Mouse (Mus musculus): ENCODE measurements around the gene Txnip. TPM values are rescaled to one million over a fixed set of nuclear protein-coding genes. Genes with fewer than 3 reads are reported as not detected.

Txnip gene
- polyA plus RNA-seq, 1 experiment = 719 TPM

DNA sequence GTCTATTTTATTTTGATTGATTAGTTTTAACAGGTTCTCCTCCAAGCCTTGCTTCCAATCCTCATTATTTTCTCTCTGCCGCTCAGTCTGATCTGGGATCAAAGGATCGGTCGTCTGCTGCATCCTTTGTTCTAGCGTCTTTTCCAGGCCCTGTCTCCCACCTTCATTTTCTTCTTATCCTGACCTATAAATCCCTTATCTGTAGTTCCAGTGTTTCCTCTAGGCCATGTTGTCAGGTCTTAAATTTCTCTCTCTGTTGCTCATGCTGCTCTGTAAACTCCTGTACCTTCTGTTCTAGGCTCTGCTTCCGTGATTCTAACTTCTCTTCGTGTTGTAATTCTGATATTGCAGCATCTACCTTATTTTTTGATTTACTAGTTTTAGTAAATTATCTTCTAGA, 17.0 kb upstream of the Txnip start:
- H3K27me3 ChIP-seq (ENCODE audit: control insufficient read depth, insufficient read depth, low read length) = no peaks in the 10 kb centered on the region
- no peak for TF ChIP-seq POLR2A (IDR thresholded peaks at IDR 0.05; ENCODE audit: control insufficient read depth, extremely low read depth, insufficient read depth, low read length, poor library complexity)
- no peak for TF ChIP-seq CTCF (IDR thresholded peaks at IDR 0.05; ENCODE audit: borderline replicate concordance, control insufficient read depth, extremely low read depth, insufficient read depth, low read length, poor library complexity)
- no peak for DNase-seq
- 80% methylated on average over 6 of the region's 6 CpGs for WGBS
- H3K4me1 ChIP-seq (replicated peaks; ENCODE audit: control insufficient read depth, insufficient read depth, low read length) = no peaks in the 10 kb centered on the region
- no peaks in the 10 kb centered on the region for H3K36me3 ChIP-seq (ENCODE audit: control insufficient read depth, insufficient read depth, low read length)
- H3K27ac ChIP-seq (ENCODE audit: control insufficient read depth, insufficient read depth, low read length) = no peak overlapping the region
- no peak overlapping the region for H3K4me3 ChIP-seq (ENCODE audit: control insufficient read depth, insufficient read depth, low read length)

DNA sequence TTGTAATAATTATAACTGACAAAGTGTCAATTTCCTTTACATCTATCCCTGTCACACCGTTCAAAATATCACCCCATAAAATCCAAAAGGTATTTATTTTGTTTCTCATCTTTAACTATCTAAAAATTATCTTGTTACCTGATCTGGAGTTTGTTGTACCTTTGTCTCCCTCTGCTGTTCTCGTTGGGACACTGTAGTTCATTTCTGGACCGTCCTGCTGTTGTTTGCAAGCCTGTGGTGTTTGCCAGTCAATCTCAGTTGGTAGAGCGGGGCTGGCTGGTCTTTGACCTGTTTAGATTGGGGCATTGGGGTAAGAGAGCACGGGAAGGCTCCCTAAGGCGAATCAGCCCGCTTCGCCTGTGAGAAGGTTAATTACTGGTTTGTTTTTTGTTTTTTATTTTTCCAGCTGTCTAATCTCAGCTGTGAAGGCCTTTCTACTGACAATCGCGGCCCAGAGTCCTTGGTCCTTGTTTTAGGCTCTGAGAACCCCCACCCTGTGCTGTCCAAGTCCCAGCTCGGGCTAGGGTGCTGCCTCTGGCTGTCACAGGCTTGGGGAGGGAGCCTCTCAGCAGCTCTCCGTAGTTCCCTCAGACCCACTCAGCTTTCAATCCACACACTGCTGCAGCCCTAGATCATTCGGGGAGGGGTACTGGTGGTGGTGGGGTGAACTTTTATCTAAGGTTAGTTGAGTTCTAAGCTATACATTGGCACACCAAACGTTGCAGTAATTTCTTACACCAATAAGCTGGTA, 16.3 kb upstream of the Txnip start:
- no peak for DNase-seq
- TF ChIP-seq POLR2A (IDR thresholded peaks at IDR 0.05; ENCODE audit: control insufficient read depth, extremely low read depth, insufficient read depth, low read length, poor library complexity) (no peak), CTCF (IDR thresholded peaks at IDR 0.05; ENCODE audit: borderline replicate concordance, control insufficient read depth, extremely low read depth, insufficient read depth, low read length, poor library complexity) (no peak)
- Histone ChIP-seq H3K27me3 (ENCODE audit: control insufficient read depth, insufficient read depth, low read length) (no peaks in the 10 kb centered on the region), H3K4me3 (ENCODE audit: control insufficient read depth, insufficient read depth, low read length) (no peak overlapping the region), H3K4me1 (replicated peaks; ENCODE audit: control insufficient read depth, insufficient read depth, low read length) (no peaks in the 10 kb centered on the region), H3K27ac (ENCODE audit: control insufficient read depth, insufficient read depth, low read length) (no peak overlapping the region), H3K36me3 (ENCODE audit: control insufficient read depth, insufficient read depth, low read length) (no peaks in the 10 kb centered on the region)
- 59% methylated on average over 14 of the region's 14 CpGs for whole genome bisulfite sequencing

DNA sequence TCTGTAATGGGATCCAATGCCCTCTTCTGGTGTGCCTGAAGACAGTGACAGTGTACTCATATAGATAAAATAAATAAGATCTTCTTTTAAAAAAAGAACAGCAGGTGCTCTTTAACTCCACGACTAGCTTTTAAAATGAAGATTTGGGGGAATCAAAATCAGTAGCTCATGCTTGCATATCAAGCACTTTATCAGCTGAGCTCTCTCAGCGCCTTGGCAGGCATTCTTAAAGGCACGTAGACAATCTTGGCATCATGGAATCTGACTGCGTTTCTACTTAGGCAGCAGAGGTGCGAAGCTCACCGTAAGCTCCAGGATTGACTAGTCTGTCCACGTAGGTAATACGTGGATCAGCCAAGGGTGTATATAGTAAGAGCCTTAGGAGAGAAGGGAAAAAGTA, 15.2 kb upstream of the Txnip start:
- Histone ChIP-seq H3K4me1 (replicated peaks; ENCODE audit: control insufficient read depth, insufficient read depth, low read length) (0 out of 2 replicates have a peak, but pooled peaks cover under 1% of the 10 kb centered on the region), H3K36me3 (ENCODE audit: control insufficient read depth, insufficient read depth, low read length) (no peaks in the 10 kb centered on the region), H3K27me3 (ENCODE audit: control insufficient read depth, insufficient read depth, low read length) (no peaks in the 10 kb centered on the region), H3K27ac (ENCODE audit: control insufficient read depth, insufficient read depth, low read length) (no peak overlapping the region), H3K4me3 (ENCODE audit: control insufficient read depth, insufficient read depth, low read length) (no peak overlapping the region)
- no peak for TF ChIP-seq POLR2A (IDR thresholded peaks at IDR 0.05; ENCODE audit: control insufficient read depth, extremely low read depth, insufficient read depth, low read length, poor library complexity)
- no peak for TF ChIP-seq CTCF (IDR thresholded peaks at IDR 0.05; ENCODE audit: borderline replicate concordance, control insufficient read depth, extremely low read depth, insufficient read depth, low read length, poor library complexity)
- WGBS = 91% methylated on average over 8 of the region's 8 CpGs
- DNase-seq = no peak

DNA sequence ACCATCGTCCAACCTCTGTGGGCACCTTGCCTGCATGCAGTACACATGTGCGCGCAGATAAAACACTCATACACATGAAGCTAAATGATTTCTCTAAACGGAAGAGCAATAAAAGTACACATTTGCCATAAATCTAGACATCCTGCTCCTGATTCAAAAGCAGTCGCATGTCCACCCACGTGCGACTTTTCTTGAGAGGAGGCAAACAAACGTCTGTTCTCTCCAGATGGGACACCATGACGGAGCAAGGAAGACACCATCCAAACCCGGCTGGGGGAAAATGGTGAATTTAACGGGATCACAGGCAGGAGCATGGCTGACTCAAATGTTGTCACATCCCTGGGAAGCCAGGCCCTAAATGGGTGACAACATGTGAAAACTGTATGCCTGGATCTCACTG, 14.4 kb upstream of the Txnip start:
- Histone ChIP-seq H3K27me3 (ENCODE audit: control insufficient read depth, insufficient read depth, low read length) (no peaks in the 10 kb centered on the region), H3K36me3 (ENCODE audit: control insufficient read depth, insufficient read depth, low read length) (no peaks in the 10 kb centered on the region), H3K4me1 (replicated peaks; ENCODE audit: control insufficient read depth, insufficient read depth, low read length) (0 out of 2 replicates have a peak, but pooled peaks cover 2% of the 10 kb centered on the region), H3K4me3 (ENCODE audit: control insufficient read depth, insufficient read depth, low read length) (no peak overlapping the region), H3K27ac (ENCODE audit: control insufficient read depth, insufficient read depth, low read length) (no peak overlapping the region)
- WGBS = 94% methylated on average over 11 of the region's 11 CpGs
- TF ChIP-seq POLR2A (IDR thresholded peaks at IDR 0.05; ENCODE audit: control insufficient read depth, extremely low read depth, insufficient read depth, low read length, poor library complexity) = no peak
- TF ChIP-seq CTCF (IDR thresholded peaks at IDR 0.05; ENCODE audit: borderline replicate concordance, control insufficient read depth, extremely low read depth, insufficient read depth, low read length, poor library complexity) = no peak
- no peak for DNase-seq

DNA sequence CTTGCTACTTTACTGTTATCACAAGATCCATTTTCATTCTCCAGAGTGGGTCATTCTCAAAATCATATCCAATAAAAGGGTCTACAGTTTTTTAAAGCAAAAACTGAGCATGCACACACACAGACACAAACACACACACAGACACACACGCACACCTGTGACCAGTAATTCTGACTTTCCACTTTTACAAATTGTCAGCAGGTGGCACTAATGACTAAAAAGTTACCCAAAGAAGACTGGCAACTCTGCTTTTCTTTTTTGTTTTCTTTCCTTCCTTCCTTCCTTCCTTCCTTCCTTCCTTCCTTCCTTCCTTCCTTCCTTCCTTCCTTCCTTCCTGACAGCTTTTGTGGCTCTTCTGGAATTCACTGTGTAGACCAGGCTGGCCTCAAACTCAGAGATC, 12.2 kb upstream of the Txnip start:
- H3K27me3 ChIP-seq (ENCODE audit: control insufficient read depth, insufficient read depth, low read length) = no peaks in the 10 kb centered on the region
- 0 out of 2 replicates have a peak, but pooled peaks cover 2% of the 10 kb centered on the region for H3K4me1 ChIP-seq (replicated peaks; ENCODE audit: control insufficient read depth, insufficient read depth, low read length)
- DNase-seq = no peak
- no peak overlapping the region for H3K4me3 ChIP-seq (ENCODE audit: control insufficient read depth, insufficient read depth, low read length)
- H3K36me3 ChIP-seq (ENCODE audit: control insufficient read depth, insufficient read depth, low read length) = no peaks in the 10 kb centered on the region
- 24% methylated on average over 1 of the region's 1 CpGs for WGBS
- H3K27ac ChIP-seq (ENCODE audit: control insufficient read depth, insufficient read depth, low read length) = no peak overlapping the region
- TF ChIP-seq CTCF (IDR thresholded peaks at IDR 0.05; ENCODE audit: borderline replicate concordance, control insufficient read depth, extremely low read depth, insufficient read depth, low read length, poor library complexity) (no peak), POLR2A (IDR thresholded peaks at IDR 0.05; ENCODE audit: control insufficient read depth, extremely low read depth, insufficient read depth, low read length, poor library complexity) (no peak)

DNA sequence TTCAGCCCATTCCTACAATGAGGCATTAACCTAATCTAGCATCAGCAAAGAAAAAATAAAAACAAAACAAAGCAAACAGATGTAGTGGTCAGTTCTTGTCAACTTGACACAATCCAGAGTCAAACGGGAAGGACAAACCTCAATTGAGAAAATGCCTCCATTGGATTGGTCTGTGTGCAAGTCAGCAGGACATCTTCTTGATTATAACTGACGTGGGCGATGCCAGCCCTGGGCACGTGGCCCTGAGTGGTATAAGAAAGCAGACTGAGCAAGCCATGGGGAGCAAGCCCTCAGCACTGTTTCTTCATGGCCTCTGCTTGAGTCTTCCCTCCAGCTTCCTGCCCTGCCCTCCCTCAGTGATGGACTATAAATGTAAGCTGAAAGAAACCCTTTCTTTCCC, 10.9 kb upstream of the Txnip start:
- WGBS = 64% methylated on average over 4 of the region's 4 CpGs
- H3K27ac ChIP-seq (ENCODE audit: control insufficient read depth, insufficient read depth, low read length) = no peak overlapping the region
- TF ChIP-seq POLR2A (IDR thresholded peaks at IDR 0.05; ENCODE audit: control insufficient read depth, extremely low read depth, insufficient read depth, low read length, poor library complexity) = no peak
- TF ChIP-seq CTCF (IDR thresholded peaks at IDR 0.05; ENCODE audit: borderline replicate concordance, control insufficient read depth, extremely low read depth, insufficient read depth, low read length, poor library complexity) = no peak
- no peaks in the 10 kb centered on the region for H3K36me3 ChIP-seq (ENCODE audit: control insufficient read depth, insufficient read depth, low read length)
- no peak for DNase-seq
- H3K4me3 ChIP-seq (ENCODE audit: control insufficient read depth, insufficient read depth, low read length) = no peak overlapping the region
- H3K4me1 ChIP-seq (replicated peaks; ENCODE audit: control insufficient read depth, insufficient read depth, low read length) = peaks cover 4% of the 10 kb centered on the region; the same call in 1 of the 2 replicates
- H3K27me3 ChIP-seq (ENCODE audit: control insufficient read depth, insufficient read depth, low read length) = no peaks in the 10 kb centered on the region
